Mouse (Mus musculus) heart, adult 11 months (tissue): ENCODE data around the gene Ablim2.
A peak's percentile ranks its signal among the peaks of the same experiment; 100 is the strongest.

Experiments used
- DNase-seq: peaks from one replicate; pipeline ENCODE4 v3.0.0; 2022

The Ablim2 gene

DNA sequence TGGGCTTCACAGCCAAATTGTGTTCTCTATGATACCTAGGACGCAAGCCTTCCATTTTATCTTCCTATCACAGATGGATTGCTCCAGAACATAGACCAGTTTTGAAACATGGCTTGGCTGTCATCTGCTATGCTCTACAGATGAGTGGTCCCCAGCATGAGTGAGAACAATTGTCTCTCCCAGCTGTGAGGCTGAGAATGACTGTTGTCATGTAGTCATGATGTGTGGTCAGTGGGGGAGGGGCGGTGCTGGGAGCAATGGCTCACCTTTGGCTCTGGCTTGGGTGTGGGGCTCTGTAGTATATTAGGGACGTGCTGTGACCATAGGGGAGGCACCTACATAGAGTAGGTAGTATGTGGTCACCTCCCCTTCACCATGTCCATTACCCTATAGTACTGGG lies 60.2 kb downstream of the Ablim2 start:
- DNase-seq: no peak

- no peak for DNase-seq
Measured at GRCm38 (mm10) chr5:35822721-35823120, 65.0 kb downstream of the Ablim2 start.

DNA sequence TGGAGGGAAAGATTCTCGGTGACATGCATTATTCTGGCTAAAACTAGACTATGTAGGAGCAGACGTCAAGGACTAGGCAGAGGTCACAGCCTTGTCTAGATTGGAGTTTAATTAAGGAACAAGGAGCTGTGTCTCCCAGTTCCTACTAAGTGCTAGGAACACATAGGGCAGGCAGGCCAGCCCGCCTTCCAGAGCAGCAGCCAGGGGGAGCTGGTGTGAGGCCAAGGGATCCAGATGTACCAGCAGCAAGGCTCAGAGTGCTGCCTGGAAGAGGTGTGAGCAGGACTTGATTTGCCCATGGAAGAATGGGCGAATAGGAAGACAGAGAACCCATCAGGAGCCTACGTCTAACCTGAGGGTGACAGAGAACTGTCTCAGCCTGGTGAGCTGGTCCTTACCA lies 68.8 kb downstream of the Ablim2 start:
- DNase-seq: no peak

- DNase-seq: no peak
Measured at GRCm38 (mm10) chr5:35827075-35827474, 69.4 kb downstream of the Ablim2 start.

GRCm38 (mm10) chr5:35827856-35828255 lies 70.2 kb downstream of the Ablim2 start:
- no peak for DNase-seq

- DNase-seq: peak; percentile 94
Measured at GRCm38 (mm10) chr5:35830101-35830500, 72.4 kb downstream of the Ablim2 start.

DNA sequence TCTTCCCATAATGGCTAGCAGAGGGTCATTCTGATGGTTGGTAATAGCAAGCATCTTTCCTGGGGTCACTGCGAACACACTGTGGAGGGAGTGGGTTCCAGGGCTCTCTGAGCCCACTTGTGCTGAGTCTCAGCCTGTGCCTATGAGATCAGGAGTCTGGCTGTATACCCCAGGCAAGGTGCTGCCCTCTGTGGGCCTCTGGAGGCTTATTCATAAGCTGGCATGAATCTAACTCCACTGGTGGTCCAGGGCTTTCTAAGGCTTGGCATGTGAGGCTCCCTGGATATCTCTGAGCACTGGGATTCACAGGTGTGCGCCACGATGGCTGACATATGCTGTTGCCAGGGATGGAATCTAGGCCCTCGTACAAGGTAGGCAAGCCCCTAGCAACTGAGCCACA lies 76.2 kb downstream of the Ablim2 start:
- no peak for DNase-seq

GRCm38 (mm10) chr5:35836992-35837391 lies 79.3 kb downstream of the Ablim2 start:
- no peak for DNase-seq

- no peak for DNase-seq
Measured at GRCm38 (mm10) chr5:35839262-35839661, 81.6 kb downstream of the Ablim2 start.

DNA sequence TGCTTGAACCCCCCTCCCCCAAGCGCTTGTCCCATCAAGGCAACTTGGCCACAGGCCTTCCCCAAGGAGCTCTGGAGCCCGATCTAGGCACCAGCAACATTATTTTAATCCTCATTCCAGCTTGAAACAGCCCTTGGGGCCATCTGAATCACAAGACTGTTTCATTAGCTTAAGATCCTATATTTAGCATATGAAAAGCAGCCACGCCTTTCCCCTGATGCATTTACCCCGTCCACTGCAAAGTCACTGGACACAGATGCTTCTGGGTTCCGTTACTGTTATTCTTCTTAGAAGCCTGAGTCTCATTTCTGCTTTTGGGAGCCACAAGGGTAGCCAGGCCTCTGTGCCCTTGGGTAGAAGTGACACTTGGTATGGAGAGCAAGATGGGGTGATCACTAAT lies 93.8 kb downstream of the Ablim2 start:
- no peak for DNase-seq

DNA sequence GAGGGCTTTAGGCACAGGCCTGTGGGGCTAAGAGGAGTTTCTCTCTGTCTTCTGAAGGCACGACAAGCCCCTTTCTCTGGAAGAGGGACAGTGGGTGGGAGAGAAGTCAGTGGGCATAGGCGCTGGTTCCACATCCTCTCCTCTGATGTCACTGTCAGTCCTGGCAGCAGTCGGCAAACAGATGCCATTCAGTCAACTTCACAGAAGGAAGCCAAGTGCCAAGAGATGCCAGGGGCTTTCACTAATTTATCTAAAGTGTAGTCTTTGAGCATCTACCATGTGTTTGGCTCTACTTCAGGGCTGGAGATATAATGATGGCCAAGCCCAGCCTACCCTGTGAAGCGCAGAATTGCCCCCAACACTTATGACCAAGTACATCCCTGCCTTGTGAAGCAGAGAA lies 95.8 kb downstream of the Ablim2 start:
- DNase-seq: no peak

- peak; percentile 95 for DNase-seq
Measured at GRCm38 (mm10) chr5:35856245-35856644, 98.6 kb downstream of the Ablim2 start.

GRCm38 (mm10) chr5:35858069-35858468 lies 100.4 kb downstream of the Ablim2 start:
- no peak for DNase-seq

- DNase-seq: no peak
Measured at GRCm38 (mm10) chr5:35861456-35861855, 103.8 kb downstream of the Ablim2 start.

- no peak for DNase-seq
Measured at GRCm38 (mm10) chr5:35869973-35870372, 112.3 kb downstream of the Ablim2 start.

- peak; percentile 94 for DNase-seq
Measured at GRCm38 (mm10) chr5:35870408-35871012, 112.8 kb downstream of the Ablim2 start.

DNA sequence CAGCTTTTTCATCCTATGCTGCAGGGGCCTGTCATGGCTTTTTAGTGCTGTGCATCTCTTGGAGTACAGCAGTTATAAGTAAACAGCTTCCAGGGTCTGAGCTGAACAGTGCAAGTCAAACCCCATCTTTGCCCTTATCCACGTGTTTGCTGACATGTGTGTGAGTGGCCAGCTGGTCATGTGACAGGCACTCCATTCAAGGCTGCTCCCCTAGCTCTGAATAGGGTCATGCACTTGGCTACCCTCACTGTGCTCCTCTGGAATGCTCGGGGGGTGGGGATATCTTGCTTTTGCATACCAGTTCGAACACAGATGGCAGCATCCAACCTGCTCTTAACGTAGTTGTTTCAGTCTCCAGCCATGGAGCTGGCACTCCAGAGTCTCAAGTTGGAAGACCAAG lies 115.7 kb downstream of the Ablim2 start:
- DNase-seq: no peak

DNA sequence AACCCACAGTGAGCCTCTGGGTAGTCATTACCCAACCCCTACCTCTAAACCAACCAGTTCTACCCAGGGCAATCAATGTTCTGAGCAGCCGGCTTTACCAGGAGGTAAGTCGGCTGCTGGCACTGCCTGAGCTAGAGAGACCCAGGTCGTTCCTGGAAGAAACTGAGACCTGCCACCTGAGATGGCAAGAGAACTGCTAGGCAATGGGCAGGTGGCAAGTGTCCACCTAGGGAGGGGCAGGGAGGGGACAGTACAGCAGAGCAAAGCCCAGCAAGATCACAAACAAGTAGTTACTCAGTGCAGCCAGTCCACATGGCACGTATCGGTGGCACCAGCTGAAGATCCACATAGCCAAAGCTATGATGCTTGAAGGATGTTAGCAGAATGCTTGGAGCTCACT lies 118.6 kb downstream of the Ablim2 start:
- no peak for DNase-seq

DNA sequence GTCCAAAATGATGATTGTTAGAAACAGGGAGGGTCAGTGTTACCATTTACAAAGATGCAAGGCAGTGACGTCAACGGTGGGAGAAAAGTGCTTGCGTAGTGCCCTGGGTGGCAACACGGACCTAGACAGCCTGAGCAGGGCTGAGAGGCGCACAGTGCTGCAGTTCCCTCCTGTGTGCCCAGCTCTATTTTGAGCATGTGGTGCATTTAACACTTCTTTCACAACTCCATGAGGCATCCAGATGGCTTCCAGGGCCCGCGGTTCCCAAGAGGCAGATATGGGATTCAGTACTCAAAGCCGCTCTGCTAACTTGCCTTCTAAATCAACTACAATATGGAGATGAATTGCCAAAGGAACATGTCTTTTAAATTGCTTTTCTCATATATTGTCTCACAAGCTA lies 121.5 kb downstream of the Ablim2 start:
- DNase-seq: no peak

GRCm38 (mm10) chr5:35882391-35882790 lies 124.7 kb downstream of the Ablim2 start:
- DNase-seq: no peak

GRCm38 (mm10) chr5:35884262-35884661 lies 126.6 kb downstream of the Ablim2 start:
- DNase-seq: no peak

DNA sequence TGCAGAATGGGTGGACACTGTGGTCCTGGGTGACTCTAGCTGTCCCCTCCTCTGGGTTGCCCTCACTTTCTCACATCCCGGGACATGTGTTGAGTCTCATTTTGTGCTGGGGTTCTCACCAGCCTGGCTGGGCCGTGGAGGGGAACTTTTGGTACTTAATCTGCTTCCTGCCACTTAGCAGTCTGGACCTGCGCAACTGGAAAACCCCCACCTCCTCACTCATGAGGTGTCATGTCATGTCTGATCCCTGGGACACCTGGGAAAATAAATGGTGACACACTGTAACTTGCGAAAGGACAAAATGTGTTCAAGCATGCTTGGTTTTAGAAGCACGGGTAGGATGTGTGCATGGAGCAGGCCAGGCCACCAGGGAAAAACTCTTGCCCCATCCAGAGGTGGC lies 127.0 kb downstream of the Ablim2 start:
- no peak for DNase-seq

- DNase-seq: no peak
Measured at GRCm38 (mm10) chr5:35888959-35889358, 131.3 kb downstream of the Ablim2 start.

DNA sequence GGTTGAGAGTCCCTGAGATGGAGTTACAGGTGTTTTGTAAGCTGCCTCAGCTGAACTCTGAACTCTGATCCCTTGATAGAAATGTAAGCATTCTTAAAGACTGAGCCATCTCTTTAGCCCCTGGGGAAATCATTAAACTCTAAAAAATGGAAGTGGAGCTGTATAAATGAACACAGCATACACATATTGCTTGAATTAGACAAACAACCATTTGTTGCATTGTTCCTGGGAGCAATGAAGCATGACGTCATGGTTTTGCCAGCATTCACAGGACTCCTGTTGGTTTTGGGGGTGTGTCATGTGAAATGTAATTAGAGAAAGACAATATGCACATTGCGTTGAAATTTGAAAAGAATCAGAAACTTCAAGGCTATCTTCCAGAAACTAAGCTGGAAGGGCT lies 132.0 kb downstream of the Ablim2 start:
- no peak for DNase-seq

DNA sequence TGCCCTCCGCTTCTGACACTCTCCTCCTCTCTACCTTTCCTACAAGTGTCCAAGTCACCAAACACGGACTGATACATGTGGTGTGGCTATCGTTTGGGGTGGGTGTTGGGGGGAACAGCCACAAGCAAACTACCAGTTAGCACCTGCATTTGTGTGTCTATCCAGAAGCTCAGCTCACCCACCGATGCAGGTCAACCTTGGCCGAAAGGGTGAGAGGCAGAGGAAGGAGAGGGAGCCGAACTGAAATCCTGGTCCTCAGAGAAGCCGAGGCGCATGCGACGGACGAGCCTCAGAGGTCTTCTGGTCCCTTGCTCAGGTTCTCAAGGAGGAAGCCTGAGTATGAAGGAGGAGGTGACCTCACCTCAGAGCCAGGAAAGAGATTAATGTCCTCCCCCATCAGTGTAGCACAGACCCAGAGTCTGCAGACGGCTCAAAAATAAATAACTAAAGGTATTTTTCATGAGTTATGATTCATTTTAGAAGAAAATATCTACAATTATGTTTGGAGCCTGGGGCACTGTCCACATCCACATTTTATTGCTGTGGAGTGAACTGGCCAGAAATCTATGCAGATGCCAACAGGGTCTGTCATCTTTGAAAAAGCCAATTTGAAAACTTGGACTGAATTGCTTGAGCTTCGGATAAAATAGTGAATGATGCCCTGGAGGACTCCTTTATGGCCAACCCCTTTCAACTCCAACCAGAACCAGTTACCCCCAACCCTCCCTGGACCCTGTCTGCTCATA lies 133.5 kb downstream of the Ablim2 start:
- peak; percentile 92 for DNase-seq
